Mouse (Mus musculus): ENCODE data around the gene Acer1. TPM values are rescaled to one million over a fixed set of nuclear protein-coding genes. Genes with fewer than 3 reads are reported as not detected.

The Acer1 gene
- polyA plus RNA-seq, 1 experiment from 2014 or later = not detected

DNA sequence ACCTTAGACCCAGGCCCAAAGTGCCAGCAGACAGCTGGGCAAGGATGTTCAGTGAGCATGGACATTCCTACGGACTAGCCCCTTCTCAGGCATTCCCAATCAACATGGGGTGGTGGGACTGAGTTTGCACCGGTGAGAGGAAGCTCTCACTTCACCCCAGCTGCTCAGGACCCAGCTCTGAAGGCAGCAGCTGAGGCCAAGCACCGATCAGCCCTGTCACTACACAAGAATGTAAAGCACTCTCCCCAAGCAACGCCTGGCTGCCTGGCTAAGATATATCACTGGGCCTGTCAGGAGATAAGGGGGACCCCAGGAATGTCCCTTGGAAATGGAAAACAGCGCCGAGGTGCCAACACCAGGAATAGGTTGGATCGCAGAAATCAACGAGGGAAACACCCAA lies 19.3 kb upstream of the Acer1 start:
- no peak overlapping the region for H3K27ac ChIP-seq (replicated peaks)
- H3K9ac ChIP-seq (replicated peaks) = no peak overlapping the region
- peaks cover 20% of the 10 kb centered on the region for H3K4me1 ChIP-seq
- ATAC-seq (ENCODE audit: low FRiP score) = no peak
- no peak overlapping the region for H3K4me2 ChIP-seq
- H3K9me3 ChIP-seq (replicated peaks) = no peaks in the 10 kb centered on the region
- 77% methylated on average over 8 of the region's 8 CpGs for WGBS
- H3K4me3 ChIP-seq (replicated peaks) = no peak overlapping the region
- H3K36me3 ChIP-seq = peaks cover 56% of the 10 kb centered on the region
- H3K27me3 ChIP-seq (replicated peaks) = no peaks in the 10 kb centered on the region

DNA sequence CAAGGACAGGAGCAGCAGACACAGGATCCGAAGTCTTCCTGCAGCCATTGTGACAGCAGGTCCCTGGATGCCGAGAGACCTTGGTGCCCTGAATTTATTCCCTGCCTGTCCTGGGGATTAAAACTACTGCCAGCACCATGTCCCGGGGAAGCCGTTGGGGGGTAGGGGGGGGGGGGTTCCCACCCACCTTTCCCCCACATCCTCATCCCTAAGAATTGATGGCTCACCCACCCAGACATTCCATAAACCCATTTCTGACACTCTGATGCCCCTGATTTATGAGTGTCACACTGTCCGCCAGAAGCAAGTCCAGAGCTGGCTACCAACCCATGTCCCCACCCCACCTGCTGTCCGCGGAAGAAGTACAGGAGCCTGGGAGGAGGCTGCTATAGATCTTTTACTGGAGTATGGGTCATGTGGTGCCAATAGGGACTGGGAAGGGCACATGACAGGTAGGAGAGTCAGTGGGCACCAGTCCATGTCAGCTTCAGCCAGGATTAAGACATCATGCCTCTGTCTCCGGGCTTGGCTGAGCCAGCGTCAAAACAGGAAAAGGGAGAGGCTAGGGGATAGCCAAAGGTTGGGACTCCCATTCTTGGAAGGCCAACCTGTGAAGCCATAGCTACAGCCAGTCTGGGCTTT lies 18.2 kb upstream of the Acer1 start, which contains the start of gene Pspn:
Pspn (minus strand) TSS at position 51 of the 642 bp plus-strand sequence.
- peaks cover 55% of the 10 kb centered on the region for H3K36me3 ChIP-seq
- ATAC-seq (ENCODE audit: low FRiP score) = no peak

DNA sequence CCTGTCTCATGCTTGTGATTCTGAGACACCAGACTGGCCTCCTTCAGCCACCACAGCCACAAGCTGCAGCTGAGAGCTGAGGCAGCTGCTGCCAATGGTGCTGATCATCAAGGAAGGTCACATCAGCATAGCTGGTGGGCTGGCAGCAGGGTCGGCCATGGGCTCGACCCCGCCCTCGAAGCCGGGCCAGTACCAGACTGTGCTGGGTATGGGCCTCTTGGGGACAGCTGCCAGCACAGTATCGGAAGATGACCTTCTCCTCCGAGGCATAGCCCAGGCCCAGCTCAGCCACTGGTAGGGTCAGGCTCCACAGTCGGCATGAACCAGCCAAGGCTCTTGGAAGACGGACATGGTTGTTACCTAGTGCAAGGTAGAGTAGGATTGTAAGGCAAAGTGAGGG lies 17.5 kb upstream of the Acer1 start:
- H3K9me3 ChIP-seq (replicated peaks) = no peaks in the 10 kb centered on the region
- ATAC-seq (ENCODE audit: low FRiP score) = no peak
- H3K9ac ChIP-seq (replicated peaks) = no peak overlapping the region
- H3K36me3 ChIP-seq = peaks cover 55% of the 10 kb centered on the region
- no peak overlapping the region for H3K4me3 ChIP-seq (replicated peaks)
- H3K27ac ChIP-seq (replicated peaks) = no peak overlapping the region
- H3K4me2 ChIP-seq = no peak overlapping the region
- WGBS = 94% methylated on average over 9 of the region's 9 CpGs
- H3K4me1 ChIP-seq = peaks cover 20% of the 10 kb centered on the region
- no peaks in the 10 kb centered on the region for H3K27me3 ChIP-seq (replicated peaks)

More for the DNA sequence above, 18.2 kb upstream of the Acer1 start, which contains the start of gene Pspn:
- no peak within 1 kb of the TSS for H3K4me2 ChIP-seq
- WGBS = 84% methylated on average over 9 of the region's 9 CpGs
- no peaks in the 10 kb centered on the region for H3K9me3 ChIP-seq (replicated peaks)
- no peak within 1 kb of the TSS for H3K27ac ChIP-seq (replicated peaks)
- H3K9ac ChIP-seq (replicated peaks) = no peak within 1 kb of the TSS
- H3K4me1 ChIP-seq = peaks cover 20% of the 10 kb centered on the region
- H3K27me3 ChIP-seq (replicated peaks) = no peaks in the 10 kb centered on the region
- H3K4me3 ChIP-seq (replicated peaks) = no peak within 1 kb of the TSS

DNA sequence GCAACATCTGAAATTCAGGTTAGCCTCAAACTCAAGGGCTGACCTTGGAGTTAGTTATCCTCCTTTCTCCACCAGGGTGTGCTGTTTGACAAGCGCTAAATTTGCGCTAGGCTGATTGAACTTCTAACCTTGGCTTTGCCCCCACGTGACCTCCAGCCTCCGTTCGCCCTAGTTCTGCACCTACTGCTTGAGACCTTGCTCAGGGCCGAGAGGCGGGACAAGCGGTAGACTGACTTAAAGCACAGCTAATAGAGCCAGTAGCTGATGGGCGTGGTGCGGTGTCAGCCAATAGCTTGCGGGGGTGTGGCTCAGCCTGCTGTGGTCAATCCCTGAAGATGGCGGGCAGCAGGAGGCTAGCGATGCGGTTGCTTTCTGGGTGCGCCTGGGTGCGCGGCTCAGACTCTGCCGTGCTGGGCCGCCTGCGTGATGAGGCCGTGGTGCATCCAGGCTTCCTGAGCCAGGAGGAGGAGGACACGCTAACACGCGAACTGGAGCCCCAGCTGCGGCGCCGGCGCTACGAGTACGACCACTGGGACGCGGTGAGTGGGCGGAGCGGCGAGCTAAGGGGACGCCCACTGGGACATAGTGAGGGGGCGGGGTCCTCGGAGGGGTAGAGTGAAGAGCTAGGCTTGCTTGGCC lies 15.2 kb upstream of the Acer1 start, which contains the start of gene Alkbh7:
Alkbh7 (plus strand) TSS at position 311 of the 639 bp plus-strand sequence.
- peak; percentile 97 for ATAC-seq (ENCODE audit: low FRiP score)
- H3K9me3 ChIP-seq (replicated peaks) = no peaks in the 10 kb centered on the region
- peak within 1 kb of the TSS; percentile 90 for H3K27ac ChIP-seq (replicated peaks)
- H3K36me3 ChIP-seq = peaks cover 56% of the 10 kb centered on the region
- H3K4me3 ChIP-seq (replicated peaks) = peak within 1 kb of the TSS; percentile 84
- peak within 1 kb of the TSS; percentile 78 for H3K9ac ChIP-seq (replicated peaks)
- peaks cover 28% of the 10 kb centered on the region for H3K4me1 ChIP-seq
- H3K27me3 ChIP-seq (replicated peaks) = no peaks in the 10 kb centered on the region
- WGBS = under 1% methylated on average over 38 of the region's 38 CpGs
- peak within 1 kb of the TSS; percentile 78 for H3K4me2 ChIP-seq

DNA sequence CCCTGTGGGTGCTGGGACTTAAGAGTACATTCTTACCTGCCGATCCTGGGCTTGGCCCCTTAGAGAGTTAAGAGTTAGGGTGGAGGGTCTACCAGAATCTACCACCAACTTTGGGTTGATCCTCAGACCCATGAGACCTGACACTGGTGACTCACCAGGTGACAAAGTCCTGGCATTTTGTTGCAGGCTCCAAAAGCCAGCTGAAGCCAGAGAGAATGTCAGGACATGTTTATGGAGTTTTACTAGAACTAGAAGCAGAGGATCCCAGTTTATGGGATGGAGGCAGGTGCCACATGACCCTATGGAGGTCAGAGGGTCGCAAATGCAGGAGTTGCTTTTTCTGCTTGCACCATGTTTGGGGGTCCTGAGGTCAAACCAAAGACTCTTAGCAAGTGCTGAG lies 14.6 kb upstream of the Acer1 start:
- Histone ChIP-seq H3K4me2 (peak overlapping the region; percentile 78), H3K27ac (replicated peaks) (no peak overlapping the region), H3K4me1 (peaks cover 31% of the 10 kb centered on the region), H3K4me3 (replicated peaks) (peak overlapping the region; percentile 84; the same call in 1 of the 2 replicates), H3K27me3 (replicated peaks) (no peaks in the 10 kb centered on the region), H3K36me3 (peaks cover 55% of the 10 kb centered on the region), H3K9ac (replicated peaks) (no peak overlapping the region), H3K9me3 (replicated peaks) (no peaks in the 10 kb centered on the region)
- ATAC-seq (ENCODE audit: low FRiP score) = no peak; the same call in 1 of the 2 replicates
- 77% methylated on average over 2 of the region's 2 CpGs for WGBS

DNA sequence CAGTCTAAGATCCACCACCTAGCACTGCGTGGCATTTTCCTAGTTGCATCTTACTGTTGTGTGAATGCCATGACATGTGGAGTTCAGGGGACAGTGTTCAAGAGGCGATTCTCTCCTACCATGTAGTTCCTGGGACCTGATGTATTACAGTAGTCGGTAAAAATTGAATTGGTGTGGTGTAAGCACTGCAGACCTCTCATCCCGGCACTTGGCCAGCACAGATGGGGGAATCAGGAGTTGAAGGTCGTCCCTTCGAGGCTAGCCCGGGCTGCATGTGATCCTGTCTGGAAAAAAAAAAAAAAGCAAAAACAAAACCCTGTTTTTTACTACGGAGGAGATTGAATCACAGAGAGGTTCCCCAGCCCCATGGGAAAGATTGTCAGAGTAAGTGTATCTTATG lies 13.1 kb upstream of the Acer1 start:
- no peak overlapping the region for H3K9ac ChIP-seq (replicated peaks)
- H3K4me3 ChIP-seq (replicated peaks) = no peak overlapping the region
- no peak for ATAC-seq (ENCODE audit: low FRiP score)
- H3K9me3 ChIP-seq (replicated peaks) = no peaks in the 10 kb centered on the region
- H3K27me3 ChIP-seq (replicated peaks) = no peaks in the 10 kb centered on the region
- WGBS = 94% methylated on average over 8 of the region's 8 CpGs
- H3K4me1 ChIP-seq = peaks cover 39% of the 10 kb centered on the region
- no peak overlapping the region for H3K4me2 ChIP-seq
- no peak overlapping the region for H3K27ac ChIP-seq (replicated peaks)
- H3K36me3 ChIP-seq = peaks cover 47% of the 10 kb centered on the region

DNA sequence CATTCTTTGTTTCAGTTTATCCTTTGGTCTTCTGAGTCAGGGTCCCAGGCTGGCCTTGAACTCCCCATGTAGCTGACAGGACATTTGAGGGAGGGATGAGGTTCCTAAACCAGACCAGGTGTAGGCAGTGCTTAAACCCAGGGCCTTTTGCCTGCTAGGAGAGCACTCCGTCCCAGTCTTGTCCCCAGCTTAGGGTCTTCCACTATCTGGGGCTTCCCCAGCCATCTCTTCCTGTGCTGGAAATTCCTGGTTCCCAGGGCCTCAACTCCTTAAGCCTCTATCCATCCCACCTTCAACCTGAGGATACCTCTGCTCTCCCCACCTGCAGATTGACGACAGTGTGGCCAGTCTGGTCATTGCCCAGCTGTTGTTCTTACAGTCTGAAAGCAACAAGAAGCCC lies 9.0 kb upstream of the Acer1 start:
- H3K9ac ChIP-seq (replicated peaks) = peak overlapping the region; percentile 89
- no peak for ATAC-seq (ENCODE audit: low FRiP score)
- no peaks in the 10 kb centered on the region for H3K9me3 ChIP-seq (replicated peaks)
- H3K4me2 ChIP-seq = peak overlapping the region; percentile 81
- peak overlapping the region; percentile 91 for H3K4me3 ChIP-seq (replicated peaks)
- peaks cover 37% of the 10 kb centered on the region for H3K36me3 ChIP-seq
- no peak overlapping the region for H3K27ac ChIP-seq (replicated peaks)
- peaks cover 22% of the 10 kb centered on the region for H3K4me1 ChIP-seq
- 77% methylated on average over 2 of the region's 2 CpGs for WGBS
- no peaks in the 10 kb centered on the region for H3K27me3 ChIP-seq (replicated peaks)

DNA sequence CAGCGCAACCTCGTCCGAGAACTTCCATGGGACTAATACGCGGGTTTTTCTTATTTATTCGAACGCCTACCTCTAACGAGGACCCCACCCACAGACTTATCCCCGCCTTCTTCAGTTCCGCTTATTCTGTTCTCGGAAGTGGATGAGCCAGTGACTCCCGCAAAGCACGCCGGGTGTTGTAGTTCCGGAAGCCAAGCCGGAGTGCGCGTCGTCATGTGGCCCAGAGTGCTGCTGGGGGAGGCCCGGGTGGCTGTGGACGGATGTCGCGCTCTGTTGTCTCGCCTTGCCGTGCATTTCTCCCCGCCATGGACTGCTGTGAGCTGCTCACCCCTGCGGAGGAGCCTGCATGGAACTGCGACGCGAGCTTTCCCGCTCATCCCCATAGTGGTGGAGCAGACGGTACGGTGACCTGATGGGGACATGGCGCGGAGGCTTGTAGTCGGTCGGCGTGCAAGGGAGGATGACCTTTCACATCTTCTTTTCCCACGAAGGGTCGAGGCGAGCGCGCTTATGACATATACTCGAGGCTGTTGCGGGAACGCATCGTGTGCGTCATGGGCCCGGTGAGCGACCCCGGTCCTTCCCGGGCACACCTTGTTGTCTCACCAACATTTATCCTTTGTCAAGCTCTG lies 8.3 kb upstream of the Acer1 start, which contains the start of gene Clpp:
Clpp (plus strand) TSS at position 191 of the 632 bp plus-strand sequence.
- under 1% methylated on average over 52 of the region's 52 CpGs for WGBS
- Histone ChIP-seq H3K27me3 (replicated peaks) (no peaks in the 10 kb centered on the region), H3K4me2 (peak within 1 kb of the TSS; percentile 81), H3K4me3 (replicated peaks) (peak within 1 kb of the TSS; percentile 91), H3K4me1 (peaks cover 22% of the 10 kb centered on the region), H3K9ac (replicated peaks) (peak within 1 kb of the TSS; percentile 89), H3K36me3 (peaks cover 29% of the 10 kb centered on the region), H3K27ac (replicated peaks) (peak within 1 kb of the TSS; percentile 86), H3K9me3 (replicated peaks) (no peaks in the 10 kb centered on the region)
- ATAC-seq (ENCODE audit: low FRiP score) = peak; percentile 96

DNA sequence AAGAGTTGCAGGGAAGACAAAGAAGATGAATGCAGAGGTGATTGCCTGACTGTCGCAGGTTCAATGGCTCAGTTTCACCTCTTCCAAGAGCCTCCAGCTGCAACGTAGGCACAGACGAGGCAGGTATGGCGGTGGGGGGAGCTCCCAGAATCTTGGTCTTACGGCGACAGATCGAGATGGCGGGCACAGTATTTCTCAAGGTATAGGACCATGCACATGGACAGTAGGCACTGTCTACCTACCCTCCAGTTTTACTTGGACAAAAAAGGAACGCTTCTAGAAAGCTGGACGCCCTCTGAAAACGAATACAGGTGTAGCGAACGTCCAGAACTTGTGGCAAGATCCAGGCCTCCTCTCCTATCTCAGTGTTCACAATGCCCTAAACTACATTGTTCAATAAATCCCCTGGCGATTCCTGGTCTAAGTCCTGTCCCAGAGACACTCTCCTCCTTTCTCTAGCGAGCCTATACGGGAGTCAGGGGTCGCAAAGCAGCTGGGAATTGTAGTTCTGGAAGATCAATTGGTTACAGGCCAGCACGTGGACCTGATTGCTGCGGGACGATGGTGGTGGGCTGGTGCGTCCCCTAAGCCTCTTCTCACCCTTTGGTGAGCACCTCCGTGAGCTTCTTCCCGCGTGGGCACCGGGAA lies 7.7 kb upstream of the Acer1 start:
- H3K27me3 ChIP-seq (replicated peaks) = no peaks in the 10 kb centered on the region
- peak overlapping the region; percentile 86 for H3K27ac ChIP-seq (replicated peaks)
- peak overlapping the region; percentile 89 for H3K9ac ChIP-seq (replicated peaks)
- peak overlapping the region; percentile 81 for H3K4me2 ChIP-seq
- WGBS = 2% methylated on average over 25 of the region's 25 CpGs
- H3K36me3 ChIP-seq = peaks cover 24% of the 10 kb centered on the region
- H3K9me3 ChIP-seq (replicated peaks) = no peaks in the 10 kb centered on the region
- peak overlapping the region; percentile 91 for H3K4me3 ChIP-seq (replicated peaks)
- ATAC-seq (ENCODE audit: low FRiP score) = peak; percentile 94
- H3K4me1 ChIP-seq = peaks cover 22% of the 10 kb centered on the region

DNA sequence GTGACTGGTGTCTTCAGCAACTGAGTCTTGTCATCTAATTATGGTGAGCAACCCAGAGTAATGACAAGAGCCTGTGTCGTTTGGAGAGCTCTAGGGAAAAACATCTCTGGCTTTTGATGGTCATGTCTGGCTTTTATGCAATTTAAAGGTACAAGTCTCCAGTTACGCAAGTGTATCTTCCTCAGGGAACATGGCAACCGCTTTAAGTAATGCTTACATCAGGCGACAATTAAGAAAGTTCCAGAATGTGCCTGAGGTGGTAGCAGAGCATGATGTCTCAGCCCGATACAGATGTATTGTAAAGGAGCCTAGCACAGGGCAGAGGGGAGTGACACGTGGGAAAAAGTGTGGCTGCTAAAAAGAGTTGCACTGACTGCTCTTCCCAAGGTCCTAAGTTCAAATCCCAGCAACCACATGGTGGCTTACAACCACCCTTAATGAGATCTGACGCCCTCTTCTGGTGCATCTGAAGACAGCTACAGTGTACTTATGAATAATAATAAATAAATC lies 7.0 kb upstream of the Acer1 start:
- Histone ChIP-seq H3K9ac (replicated peaks) (peak overlapping the region; percentile 89; the same call in 1 of the 2 replicates), H3K36me3 (peaks cover 18% of the 10 kb centered on the region), H3K27me3 (replicated peaks) (no peaks in the 10 kb centered on the region), H3K27ac (replicated peaks) (peak overlapping the region; percentile 86), H3K4me2 (peak overlapping the region; percentile 81), H3K9me3 (replicated peaks) (no peaks in the 10 kb centered on the region), H3K4me3 (replicated peaks) (peak overlapping the region; percentile 91), H3K4me1 (peaks cover 22% of the 10 kb centered on the region)
- 69% methylated on average over 7 of the region's 7 CpGs for WGBS
- ATAC-seq (ENCODE audit: low FRiP score) = no peak

DNA sequence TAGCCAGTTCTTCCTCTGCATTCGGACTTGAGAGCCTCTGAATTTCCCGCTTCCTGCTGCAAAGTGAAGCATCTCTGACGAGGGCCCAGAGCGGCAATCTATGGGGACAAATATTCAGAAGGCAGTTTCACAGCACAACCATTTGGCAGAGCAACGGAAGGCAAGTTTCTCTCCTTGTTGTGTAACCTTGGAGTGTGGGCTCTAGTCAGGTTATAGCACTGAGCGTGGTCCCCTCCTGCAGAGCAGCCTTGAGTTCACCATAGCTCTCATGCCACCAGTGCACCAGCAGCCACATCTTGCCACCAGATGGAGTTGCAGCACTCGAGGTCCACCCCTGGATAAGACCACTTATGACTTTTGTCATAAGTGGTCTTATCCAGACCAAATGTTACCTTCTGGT lies 6.5 kb upstream of the Acer1 start:
- peaks cover 13% of the 10 kb centered on the region for H3K36me3 ChIP-seq
- H3K9ac ChIP-seq (replicated peaks) = no peak overlapping the region
- no peaks in the 10 kb centered on the region for H3K27me3 ChIP-seq (replicated peaks)
- H3K27ac ChIP-seq (replicated peaks) = no peak overlapping the region
- H3K4me3 ChIP-seq (replicated peaks) = no peak overlapping the region
- no peaks in the 10 kb centered on the region for H3K9me3 ChIP-seq (replicated peaks)
- H3K4me2 ChIP-seq = no peak overlapping the region
- WGBS = 86% methylated on average over 7 of the region's 7 CpGs
- no peak for ATAC-seq (ENCODE audit: low FRiP score)
- H3K4me1 ChIP-seq = peaks cover 22% of the 10 kb centered on the region
